14 mouse cellular contexts compared by ENCODE assay signal in the genomic region with DNA sequence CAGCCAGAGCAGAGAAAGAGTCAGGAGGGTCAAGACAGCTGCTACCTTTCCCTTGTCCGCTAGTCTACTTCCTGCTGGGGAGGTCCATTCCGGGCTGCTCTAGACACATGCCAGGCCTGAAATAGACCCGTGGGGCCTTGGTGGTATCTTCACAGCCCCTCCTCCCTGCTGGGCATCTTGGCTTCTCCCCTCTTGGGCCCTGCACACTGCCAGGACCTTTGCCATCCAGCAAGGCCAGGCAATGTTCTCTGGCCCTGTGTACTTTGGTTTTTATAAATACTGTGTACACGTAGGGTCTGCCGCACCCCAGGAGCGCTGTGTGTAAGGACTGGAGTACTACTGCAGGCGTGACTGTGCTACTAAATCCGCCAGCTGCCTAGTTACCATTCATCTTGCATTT. TPM values are rescaled to one million over a fixed set of nuclear protein-coding genes. Genes with fewer than 3 reads are reported as not detected.
DNase-seq lines count a peak whose midpoint lies in the region; ATAC-seq lines count a peak whose summit lies in the region.
"Had no signal": no experiment of that assay in that cellular context is flagged by ENCODE, and none has a peak within 500 bp of the region (broad histone marks: within the 10 kb centered on the region; RNA-seq: fewer than 3 reads in every experiment).

No protein-coding gene starts in this region.

- intact Hi-C loops in gastrocnemius, postnatal 14 days (cut with DNase I; ENCODE audit: low total_unique reads) = loop anchor here (10.0 kb wide), 1 partner anchor 49 kb away; no protein-coding TSS in a partner anchor

- no peak for DNase-seq in kidney, adult 18-20 months
- DNase-seq in gastrocnemius, postnatal 14 days = peak; percentile 73
- no peak for DNase-seq in thymus, postnatal 0 days (ENCODE audit: low spot score)
- DNase-seq in cerebellum, adult 8-10 months = no peak
- DNase-seq: adrenal gland, postnatal 10 days; thymus, postnatal 14 days had no signal

- H3K4me2 ChIP-seq in kidney, embryonic 14.5 days (replicated peaks; ENCODE audit: low read depth, low read length) = no peak overlapping the region
- H3K4me2 ChIP-seq in hindbrain, embryonic 15.5 days = no peak overlapping the region
- H3K4me2 ChIP-seq: embryonic facial prominence, embryonic 13.5 days; liver, embryonic 15.5 days had no signal

- peaks cover 12% of the 10 kb centered on the region; the same call in 1 of the 2 replicates for H3K36me3 ChIP-seq in kidney, embryonic 14.5 days (ENCODE audit: control insufficient read depth, insufficient read depth, low read length)
- H3K36me3 ChIP-seq in hindbrain, embryonic 15.5 days = no peaks in the 10 kb centered on the region
- H3K36me3 ChIP-seq: liver, embryonic 15.5 days had no signal

- H3K9ac ChIP-seq in kidney, embryonic 14.5 days (ENCODE audit: low read depth, low read length) = no peak overlapping the region
- no peak overlapping the region for H3K9ac ChIP-seq in hindbrain, embryonic 15.5 days
- H3K9ac ChIP-seq: liver, embryonic 15.5 days had no signal

- 0 out of 2 replicates have a peak overlapping the region, but pooled peaks have one; percentile 49 for H3K27ac ChIP-seq in kidney, embryonic 14.5 days (ENCODE audit: low read depth, low read length)
- peak overlapping the region; percentile 62 for H3K27ac ChIP-seq in hindbrain, embryonic 15.5 days (replicated peaks)
- H3K27ac ChIP-seq: kidney, postnatal 0 days; liver, embryonic 15.5 days had no signal

- H3K9me3 ChIP-seq in kidney, embryonic 14.5 days (ENCODE audit: control insufficient read depth, low read length) = no peaks in the 10 kb centered on the region
- H3K9me3 ChIP-seq in hindbrain, embryonic 15.5 days = no peaks in the 10 kb centered on the region
- H3K9me3 ChIP-seq: embryonic facial prominence, embryonic 13.5 days; liver, embryonic 15.5 days had no signal

- no peak overlapping the region for H3K4me3 ChIP-seq in kidney, embryonic 14.5 days (ENCODE audit: low read length)
- no peak overlapping the region for H3K4me3 ChIP-seq in hindbrain, embryonic 15.5 days
- H3K4me3 ChIP-seq: embryonic facial prominence, embryonic 13.5 days; liver, embryonic 15.5 days had no signal

- H3K4me1 ChIP-seq in kidney, embryonic 14.5 days (ENCODE audit: control insufficient read depth, insufficient read depth, low read length) = peaks cover 74% of the 10 kb centered on the region
- peaks cover 88% of the 10 kb centered on the region for H3K4me1 ChIP-seq in hindbrain, embryonic 15.5 days (replicated peaks)

- H3K27me3 ChIP-seq in kidney, embryonic 14.5 days (ENCODE audit: control insufficient read depth, insufficient read depth, low read length) = no peaks in the 10 kb centered on the region
- no peaks in the 10 kb centered on the region for H3K27me3 ChIP-seq in hindbrain, embryonic 15.5 days
- H3K27me3 ChIP-seq: CH12.LX; embryonic facial prominence, embryonic 13.5 days; liver, embryonic 15.5 days had no signal

- no peak for ATAC-seq in kidney, embryonic 14.5 days (ENCODE audit: low FRiP score, low TSS enrichment)
- ATAC-seq in hindbrain, embryonic 15.5 days (ENCODE audit: low FRiP score, low read depth) = no peak
- ATAC-seq in neutrophil, adult 5-6 weeks (ENCODE audit: extremely low read depth, insufficient number of reproducible peaks, low FRiP score, poor library complexity, severe bottlenecking) = peak; percentile 17; the same call in 1 of the 2 replicates
- no peak for ATAC-seq in megakaryocyte progenitor cell, adult 5-6 weeks (replicated peaks; ENCODE audit: poor library complexity)

- WGBS in kidney, embryonic 14.5 days = 62% methylated on average over 8 of the region's 8 CpGs
- WGBS in hindbrain, embryonic 15.5 days = 65% methylated on average over 8 of the region's 8 CpGs

RNA-seq across cellular contexts. Expression of a gene that starts 54.5 kb away (rescaled TPM):
- polyA plus RNA-seq in kidney, embryonic 14.5 days (2014; fragmentation: Nextera tagmentation; extraction: Ambion mirVana) = 43.3 and 57.3 TPM in 2 replicates
- total RNA-seq in gastrocnemius, postnatal 14 days (2021) = 10 to 100 TPM; 30.3 to 36.0 TPM
- polyA plus RNA-seq in hindbrain, embryonic 15.5 days (2015; fragmentation: Nextera tagmentation; extraction: Ambion mirVana) = 70.9 and 72.6 TPM in 2 replicates
- total RNA-seq in neutrophil, adult 5-6 weeks (2017) = 18.7 and 21.6 TPM in 2 replicates
- polyA plus RNA-seq in thymus, postnatal 0 days (2015; fragmentation: Nextera tagmentation; extraction: Ambion mirVana) = 19.9 and 26.4 TPM in 2 replicates
- total RNA-seq in megakaryocyte progenitor cell, adult 5-6 weeks (2015) = 70.0 and 79.1 TPM in 2 replicates
- total RNA-seq in megakaryocyte progenitor cell, adult 5-6 weeks (2017) = 8.2 and 9.3 TPM in 2 replicates
